Mouse (Mus musculus): ENCODE measurements around the gene Slc29a1. TPM values are rescaled to one million over a fixed set of nuclear protein-coding genes. Genes with fewer than 3 reads are reported as not detected.
A peak's percentile ranks its signal among the peaks of the same experiment; 100 is the strongest.

The Slc29a1 gene
- polyA plus RNA-seq, 2 experiments = 103 to 122 TPM

DNA sequence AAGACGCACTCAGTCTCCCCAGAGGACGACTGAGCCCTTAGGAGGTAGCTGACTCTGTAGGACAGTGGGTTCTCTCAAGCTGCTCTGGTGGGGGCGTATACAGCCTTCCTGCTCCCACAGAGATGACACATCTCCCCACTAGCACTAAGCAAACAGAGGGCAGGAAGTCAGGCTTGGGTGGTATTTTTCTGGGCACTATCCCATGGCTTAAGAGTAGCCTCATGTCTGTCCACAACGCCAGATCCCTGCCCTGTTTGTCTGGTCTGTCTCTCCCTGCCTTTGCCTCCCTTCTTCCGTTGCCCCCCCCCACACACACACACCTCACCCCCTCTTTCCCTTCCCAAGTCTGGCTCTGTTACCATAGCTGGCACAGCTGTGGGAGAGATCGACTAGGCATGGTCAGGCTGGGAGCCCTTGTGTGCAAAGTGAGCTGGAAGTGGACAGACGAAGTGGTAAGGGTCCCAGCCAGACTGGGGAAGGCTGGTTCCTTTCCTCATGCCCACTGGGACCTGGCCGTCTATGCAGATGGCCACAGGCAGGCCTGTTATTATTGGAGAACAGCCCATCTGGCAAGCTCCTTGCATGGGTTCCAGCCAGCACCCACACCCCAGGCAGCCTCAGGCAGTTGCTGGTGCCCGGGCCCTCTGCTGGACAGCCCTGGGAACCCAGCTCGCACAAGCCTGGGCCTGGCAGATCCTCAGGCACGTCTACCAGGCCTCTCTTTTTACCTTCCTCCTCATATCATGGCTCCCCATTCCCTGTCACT lies 2.6 kb downstream of the Slc29a1 start:
- H3K4me1 ChIP-seq (ENCODE audit: control insufficient read depth, insufficient read depth, low read length) = peaks cover 43% of the 10 kb centered on the region

DNA sequence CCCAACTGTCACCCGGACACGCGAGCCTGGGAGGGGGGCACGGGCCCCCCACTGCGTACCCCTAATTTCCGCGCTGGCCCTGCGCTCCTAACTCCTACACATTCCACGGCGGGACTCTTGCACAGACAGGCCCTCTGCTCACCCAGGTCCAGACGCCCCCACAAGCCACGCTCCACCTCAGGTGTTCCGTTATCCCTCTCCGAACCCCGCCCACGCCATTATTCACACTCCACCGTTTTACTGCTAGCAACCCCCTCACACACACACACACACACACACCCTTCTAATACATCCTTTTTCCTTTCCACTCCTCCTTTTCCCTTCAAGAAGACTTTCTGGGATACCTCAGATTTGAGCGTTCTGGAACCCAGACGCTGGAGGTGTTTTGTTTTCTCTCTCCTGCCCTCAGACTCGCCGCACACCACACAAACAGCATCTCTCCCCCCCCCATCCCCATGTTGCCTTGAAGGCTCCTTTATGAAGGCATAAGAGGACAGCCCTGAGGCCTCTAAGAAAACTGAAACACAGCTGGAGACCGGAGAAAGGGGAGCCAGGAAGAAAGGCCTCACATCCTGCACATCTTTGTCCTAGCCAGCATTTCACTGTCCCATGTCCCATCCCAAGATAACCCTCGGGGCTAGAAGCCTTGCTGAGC lies 3.5 kb downstream of the Slc29a1 start:
- ATAC-seq (ENCODE audit: low FRiP score, low read depth) (peak; percentile 27; the same call in 1 of the 2 replicates), DNase-seq (ENCODE audit: low spot score) (no peak)
- H3K9ac ChIP-seq (ENCODE audit: low read depth, low read length, severe bottlenecking) = peak overlapping the region; percentile 55
- peak overlapping the region; percentile 52; the same call in 1 of the 2 replicates for H3K27ac ChIP-seq (replicated peaks; ENCODE audit: low read depth, low read length)
- WGBS = 7% methylated on average over 19 of the region's 23 CpGs
- H3K4me3 ChIP-seq (replicated peaks; ENCODE audit: low read length) = peak overlapping the region; percentile 47
- H3K4me1 ChIP-seq (ENCODE audit: control insufficient read depth, insufficient read depth, low read length) = peaks cover 48% of the 10 kb centered on the region
- H3K4me2 ChIP-seq (replicated peaks; ENCODE audit: low read depth, low read length, severe bottlenecking) = peak overlapping the region; percentile 88
- H3K9me3 ChIP-seq (ENCODE audit: control insufficient read depth, low read length) = no peaks in the 10 kb centered on the region
- no peaks in the 10 kb centered on the region for H3K36me3 ChIP-seq (ENCODE audit: control insufficient read depth, insufficient read depth, low read length)
- H3K27me3 ChIP-seq (ENCODE audit: control insufficient read depth, insufficient read depth, low read length) = 0 out of 2 replicates have a peak, but pooled peaks cover 9% of the 10 kb centered on the region
- no peak for TF ChIP-seq POLR2A (IDR thresholded peaks at IDR 0.05; ENCODE audit: borderline replicate concordance, extremely low read depth, insufficient read depth, insufficient read length)

More for the DNA sequence above, 2.6 kb downstream of the Slc29a1 start:
- H3K4me2 ChIP-seq (replicated peaks; ENCODE audit: low read depth, low read length, severe bottlenecking) = peak overlapping the region; percentile 88; the same call in 1 of the 2 replicates
- no peaks in the 10 kb centered on the region for H3K9me3 ChIP-seq (ENCODE audit: control insufficient read depth, low read length)
- 0 out of 2 replicates have a peak, but pooled peaks cover 17% of the 10 kb centered on the region for H3K27me3 ChIP-seq (ENCODE audit: control insufficient read depth, insufficient read depth, low read length)
- peak overlapping the region; percentile 19; the same call in 1 of the 2 replicates for H3K27ac ChIP-seq (replicated peaks; ENCODE audit: low read depth, low read length)
- WGBS = 28% methylated on average over 11 of the region's 11 CpGs
- peak; percentile 38; the same call in 1 of the 2 replicates for ATAC-seq (ENCODE audit: low FRiP score, low read depth)
- 0 out of 2 replicates have a peak overlapping the region, but pooled peaks have one; percentile 55 for H3K9ac ChIP-seq (ENCODE audit: low read depth, low read length, severe bottlenecking)
- DNase-seq (ENCODE audit: low spot score) = no peak
- no peak for TF ChIP-seq POLR2A (IDR thresholded peaks at IDR 0.05; ENCODE audit: borderline replicate concordance, extremely low read depth, insufficient read depth, insufficient read length)
- no peaks in the 10 kb centered on the region for H3K36me3 ChIP-seq (ENCODE audit: control insufficient read depth, insufficient read depth, low read length)
- no peak overlapping the region for H3K4me3 ChIP-seq (replicated peaks; ENCODE audit: low read length)

DNA sequence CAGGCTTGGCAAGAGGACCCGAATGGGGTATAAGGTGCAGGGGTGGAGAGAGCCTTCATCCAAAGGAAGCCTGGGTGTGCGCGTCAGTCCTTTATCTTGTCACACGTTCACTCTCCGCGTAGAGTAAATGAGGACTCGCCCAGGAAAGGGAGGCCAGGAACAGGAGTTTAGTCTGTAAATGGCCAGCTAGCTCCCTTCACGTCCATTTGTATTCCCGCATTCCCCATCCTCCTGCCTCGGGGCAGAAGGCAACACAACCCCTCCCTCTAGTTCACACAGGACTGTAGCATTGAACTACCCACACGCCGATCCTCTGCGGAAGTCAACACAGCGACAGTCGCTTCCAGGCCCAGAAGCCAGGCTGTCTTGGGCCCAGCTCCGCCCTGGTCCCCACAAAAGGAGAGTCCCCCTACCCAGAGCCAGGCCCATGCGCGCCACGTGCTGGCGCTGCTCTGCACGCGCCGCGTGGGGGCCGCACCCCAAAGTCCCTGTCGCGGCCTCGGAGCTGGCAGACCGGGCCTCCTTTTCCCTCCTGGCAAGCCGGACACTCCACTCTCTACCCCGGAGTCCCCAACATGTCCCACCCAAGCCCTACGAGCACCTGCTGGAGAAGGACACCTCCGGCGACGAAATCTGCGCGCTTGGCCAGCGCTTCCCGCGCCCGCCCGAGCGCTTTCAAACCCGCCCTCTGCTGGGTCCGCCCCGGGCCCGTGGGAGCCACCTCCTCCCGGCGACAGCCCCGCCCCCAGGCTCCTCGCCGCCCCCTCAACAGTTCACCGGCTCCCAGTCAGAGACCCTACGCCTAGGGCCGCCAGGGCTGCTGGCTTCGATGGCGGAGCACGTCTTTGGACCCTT lies 4.3 kb downstream of the Slc29a1 start:
- 0 out of 2 replicates have a peak, but pooled peaks cover 2% of the 10 kb centered on the region for H3K27me3 ChIP-seq (ENCODE audit: control insufficient read depth, insufficient read depth, low read length)
- peak; percentile 63 for DNase-seq (ENCODE audit: low spot score)
- 3% methylated on average over 52 of the region's 58 CpGs for WGBS
- H3K27ac ChIP-seq (replicated peaks; ENCODE audit: low read depth, low read length) = no peak overlapping the region
- H3K36me3 ChIP-seq (ENCODE audit: control insufficient read depth, insufficient read depth, low read length) = no peaks in the 10 kb centered on the region
- peak overlapping the region; percentile 88 for H3K4me2 ChIP-seq (replicated peaks; ENCODE audit: low read depth, low read length, severe bottlenecking)
- peak overlapping the region; percentile 47 for H3K4me3 ChIP-seq (replicated peaks; ENCODE audit: low read length)
- peaks cover 48% of the 10 kb centered on the region for H3K4me1 ChIP-seq (ENCODE audit: control insufficient read depth, insufficient read depth, low read length)
- H3K9me3 ChIP-seq (ENCODE audit: control insufficient read depth, low read length) = no peaks in the 10 kb centered on the region
- ATAC-seq (ENCODE audit: low FRiP score, low read depth) = peak; percentile 82
- TF ChIP-seq POLR2A (IDR thresholded peaks at IDR 0.05; ENCODE audit: borderline replicate concordance, extremely low read depth, insufficient read depth, insufficient read length) = 0 out of 2 replicates have a peak, but pooled peaks have one; percentile 24
- peak overlapping the region; percentile 55 for H3K9ac ChIP-seq (ENCODE audit: low read depth, low read length, severe bottlenecking)

DNA sequence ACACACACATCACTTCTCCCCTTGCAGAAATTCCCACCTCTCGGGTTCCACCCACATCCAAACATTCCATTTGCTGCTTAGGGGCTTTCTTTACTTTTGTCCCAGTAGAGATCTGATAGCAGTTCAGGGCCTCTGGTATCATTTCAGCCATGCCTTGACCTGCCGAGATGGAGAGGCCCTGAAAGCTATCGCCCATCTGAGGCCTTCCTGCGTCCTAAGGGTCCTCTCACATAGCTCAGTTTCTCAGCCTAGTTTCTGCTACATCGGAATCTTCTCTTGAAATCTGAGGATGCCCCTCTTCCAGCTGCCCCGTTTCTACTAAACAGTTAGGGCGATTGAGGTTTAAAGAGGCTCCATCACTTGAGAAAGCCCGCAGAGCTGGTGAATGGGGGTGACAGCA lies 5.2 kb downstream of the Slc29a1 start:
- Histone ChIP-seq H3K36me3 (ENCODE audit: control insufficient read depth, insufficient read depth, low read length) (0 out of 2 replicates have a peak, but pooled peaks cover 7% of the 10 kb centered on the region), H3K27ac (replicated peaks; ENCODE audit: low read depth, low read length) (no peak overlapping the region), H3K4me2 (replicated peaks; ENCODE audit: low read depth, low read length, severe bottlenecking) (peak overlapping the region; percentile 88), H3K4me3 (replicated peaks; ENCODE audit: low read length) (peak overlapping the region; percentile 47), H3K4me1 (ENCODE audit: control insufficient read depth, insufficient read depth, low read length) (peaks cover 48% of the 10 kb centered on the region), H3K27me3 (ENCODE audit: control insufficient read depth, insufficient read depth, low read length) (no peaks in the 10 kb centered on the region), H3K9me3 (ENCODE audit: control insufficient read depth, low read length) (no peaks in the 10 kb centered on the region), H3K9ac (ENCODE audit: low read depth, low read length, severe bottlenecking) (no peak overlapping the region)
- TF ChIP-seq POLR2A (IDR thresholded peaks at IDR 0.05; ENCODE audit: borderline replicate concordance, extremely low read depth, insufficient read depth, insufficient read length) = no peak
- WGBS = 51% methylated on average over 8 of the region's 8 CpGs
- ATAC-seq (ENCODE audit: low FRiP score, low read depth) (no peak), DNase-seq (ENCODE audit: low spot score) (no peak)

All from limb, embryonic 14.5 days (tissue).